Mouse (Mus musculus) kidney, embryonic 16.5 days (tissue): ENCODE results near the gene Cd300lb. TPM values are rescaled to one million over a fixed set of nuclear protein-coding genes. Genes with fewer than 3 reads are reported as not detected.

ENCODE experiments used
- ATAC-seq: fragments of 200-750 bp; cut with Nextera tagmentation; 2 replicates; pipeline ENCODE4 v1.8.0; 2017; ENCODE audit warnings: moderate TSS enrichment; ENCODE audit not compliant: low FRiP score, low TSS enrichment
- H3K27ac ChIP-seq: fragments of 300-500 bp; sonication (generic); 2 replicates; pipeline ENCODE4 v1.5.1; 2014; ENCODE audit warnings: low read length
- H3K27me3 ChIP-seq: fragments of 300-500 bp; sonication (generic); 2 replicates; pipeline ENCODE4 v1.6.1; 2014; ENCODE audit warnings: low read length, control low read depth, mixed read lengths; ENCODE audit not compliant: insufficient read depth
- H3K36me3 ChIP-seq: fragments of 300-500 bp; sonication (generic); 2 replicates; pipeline ENCODE4 v1.6.1; 2014; ENCODE audit warnings: low read length, control low read depth, mixed read lengths; ENCODE audit not compliant: insufficient read depth
- H3K4me1 ChIP-seq: fragments of 300-500 bp; sonication (generic); 2 replicates; pipeline ENCODE4 v1.6.1; 2014; ENCODE audit warnings: low read length, control low read depth, mixed read lengths; ENCODE audit not compliant: insufficient read depth
- H3K4me2 ChIP-seq: fragments of 300-500 bp; sonication (generic); replicated peaks from 2 replicates; pipeline ENCODE4 v1.6.1; 2014; ENCODE audit warnings: low read depth, low read length
- H3K4me3 ChIP-seq: fragments of 300-500 bp; sonication (generic); 2 replicates; pipeline ENCODE4 v1.5.1; 2014; ENCODE audit warnings: mild to moderate bottlenecking, low read length
- H3K9ac ChIP-seq: fragments of 300-500 bp; sonication (generic); replicated peaks from 2 replicates; pipeline ENCODE4 v1.6.1; 2014; ENCODE audit warnings: low read length
- H3K9me3 ChIP-seq: fragments of 300-500 bp; sonication (generic); 2 replicates; pipeline ENCODE4 v1.6.1; 2016; ENCODE audit warnings: low read length, control low read depth
- WGBS: fragments of 180-500 bp; shearing (Covaris S2); extraction: QIAGEN DNeasy Blood & Tissue Kit; methylation state at CpG from one replicate; pipeline ENCODE4 v1.1.7; 2014; 5-methylcytosine and 5-hydroxymethylcytosine counted together
- polyA plus RNA-seq: library from polyadenylated mRNA; unstranded; fragments of >200 nt; fragmentation: Nextera tagmentation; extraction: Ambion mirVana; gene quantifications from 2 replicates; pipeline ENCODE4 v1.2.1, GENCODE M21; 2015

Cd300lb gene
- 0.32 and 0.37 TPM in 2 replicates for polyA plus RNA-seq

GRCm38 (mm10) chr11:114934144-114934543 is at the start of gene Cd300lb:
Gene Cd300lb (minus strand): TSS chr11:114934386.
- Histone ChIP-seq H3K27ac (no peak within 1 kb of the TSS), H3K4me2 (no peak within 1 kb of the TSS), H3K4me1 (no peaks in the 10 kb centered on the region), H3K4me3 (no peak within 1 kb of the TSS), H3K36me3 (no peaks in the 10 kb centered on the region), H3K9ac (no peak within 1 kb of the TSS), H3K27me3 (no peaks in the 10 kb centered on the region), H3K9me3 (no peaks in the 10 kb centered on the region)
- no peak for ATAC-seq
- WGBS = 37% methylated on average over 6 of the region's 6 CpGs

GRCm38 (mm10) chr11:114981866-114982265 is 47.7 kb upstream of the Cd300lb start:
- peaks cover 9% of the 10 kb centered on the region; the same call in 1 of the 2 replicates for H3K9me3 ChIP-seq
- H3K27ac ChIP-seq = no peak overlapping the region
- ATAC-seq = no peak
- H3K9ac ChIP-seq = no peak overlapping the region
- H3K4me1 ChIP-seq = no peaks in the 10 kb centered on the region
- H3K36me3 ChIP-seq = no peaks in the 10 kb centered on the region
- H3K4me3 ChIP-seq = no peak overlapping the region
- H3K4me2 ChIP-seq = no peak overlapping the region
- no peaks in the 10 kb centered on the region for H3K27me3 ChIP-seq
- WGBS = 72% methylated on average over 4 of the region's 4 CpGs

DNA sequence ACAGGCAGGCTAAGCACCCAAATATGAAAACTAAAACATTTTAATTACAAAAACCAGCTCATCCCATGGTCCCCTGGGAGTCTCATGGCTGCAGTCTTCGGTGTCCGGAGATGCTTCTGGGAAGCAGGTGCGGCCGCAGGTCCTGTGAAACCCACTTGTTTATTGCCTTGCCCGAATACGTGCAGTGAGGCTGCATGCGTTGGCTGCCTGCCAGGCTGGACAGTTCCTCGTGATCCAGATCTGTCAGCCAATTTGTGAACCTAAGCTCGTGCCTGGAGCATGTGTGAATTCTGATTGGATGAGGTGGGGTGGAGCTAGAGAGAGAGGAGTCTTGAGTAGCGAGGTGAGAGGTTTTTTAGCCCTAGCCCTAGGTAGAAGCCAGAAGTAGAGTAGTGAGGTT is 38.5 kb upstream of the Cd300lb start:
- Histone ChIP-seq H3K36me3 (no peaks in the 10 kb centered on the region), H3K9ac (no peak overlapping the region), H3K27ac (no peak overlapping the region), H3K4me2 (no peak overlapping the region), H3K27me3 (no peaks in the 10 kb centered on the region), H3K9me3 (peaks cover 11% of the 10 kb centered on the region; the same call in 1 of the 2 replicates), H3K4me1 (no peaks in the 10 kb centered on the region), H3K4me3 (no peak overlapping the region)
- WGBS = 84% methylated on average over 10 of the region's 10 CpGs
- ATAC-seq = no peak

- no peak within 1 kb of the TSS for H3K27ac ChIP-seq
- no peak within 1 kb of the TSS for H3K4me3 ChIP-seq
- no peaks in the 10 kb centered on the region for H3K36me3 ChIP-seq
- no peak within 1 kb of the TSS for H3K9ac ChIP-seq
- H3K9me3 ChIP-seq = peaks cover 9% of the 10 kb centered on the region; the same call in 1 of the 2 replicates
- H3K27me3 ChIP-seq = no peaks in the 10 kb centered on the region
- 66% methylated on average over 9 of the region's 9 CpGs for WGBS
- ATAC-seq = no peak
- H3K4me1 ChIP-seq = no peaks in the 10 kb centered on the region
- H3K4me2 ChIP-seq = no peak within 1 kb of the TSS
Observed at GRCm38 (mm10) chr11:114968752-114969207, 34.6 kb upstream of the Cd300lb start, which contains the start of gene Cd300c. Gene Cd300c (minus strand): TSS chr11:114969157.

DNA sequence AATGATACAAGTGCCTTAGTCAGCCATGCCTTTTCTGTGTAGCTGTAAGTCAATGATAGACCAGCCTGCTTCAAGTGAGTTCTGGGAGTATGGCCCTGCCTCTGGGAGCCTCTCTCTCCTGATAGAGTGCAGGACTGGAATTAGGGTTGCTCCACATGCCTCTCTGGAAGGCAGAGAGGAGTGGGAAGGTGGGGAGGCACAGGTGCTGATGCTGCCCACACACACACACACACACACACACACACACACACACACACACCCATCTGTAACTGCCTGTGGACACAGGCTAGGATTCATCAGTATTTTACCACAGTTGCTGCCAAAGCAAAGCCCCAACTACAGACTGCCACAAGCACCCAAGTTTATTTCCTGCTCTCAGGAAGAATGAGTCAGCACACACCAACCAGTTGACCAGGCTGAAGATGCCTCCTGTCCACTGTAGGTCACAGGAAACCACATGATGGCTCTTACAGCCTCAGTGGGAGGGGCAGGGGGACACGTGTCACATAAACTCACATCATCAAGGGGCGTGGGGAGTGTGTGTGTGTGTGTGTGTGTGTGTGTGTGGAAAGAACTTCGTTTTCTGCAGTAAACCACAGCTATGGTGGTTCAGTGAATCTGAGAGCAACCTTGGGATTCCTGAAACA is 31.1 kb upstream of the Cd300lb start:
- WGBS = 54% methylated on average over 3 of the region's 3 CpGs
- ATAC-seq = no peak

GRCm38 (mm10) chr11:114960369-114960768 is 26.2 kb upstream of the Cd300lb start:
- no peak overlapping the region for H3K27ac ChIP-seq
- 71% methylated on average over 1 of the region's 1 CpGs for WGBS
- H3K27me3 ChIP-seq = no peaks in the 10 kb centered on the region
- no peaks in the 10 kb centered on the region for H3K36me3 ChIP-seq
- no peaks in the 10 kb centered on the region for H3K9me3 ChIP-seq
- H3K9ac ChIP-seq = no peak overlapping the region
- H3K4me1 ChIP-seq = no peaks in the 10 kb centered on the region
- H3K4me2 ChIP-seq = no peak overlapping the region
- no peak overlapping the region for H3K4me3 ChIP-seq
- no peak for ATAC-seq

More for the DNA sequence above, 31.1 kb upstream of the Cd300lb start:
- no peak overlapping the region for H3K27ac ChIP-seq
- no peak overlapping the region for H3K4me2 ChIP-seq
- no peak overlapping the region for H3K9ac ChIP-seq
- no peaks in the 10 kb centered on the region for H3K4me1 ChIP-seq
- H3K9me3 ChIP-seq = no peaks in the 10 kb centered on the region
- H3K4me3 ChIP-seq = no peak overlapping the region
- no peaks in the 10 kb centered on the region for H3K27me3 ChIP-seq
- H3K36me3 ChIP-seq = no peaks in the 10 kb centered on the region

- H3K4me1 ChIP-seq = no peaks in the 10 kb centered on the region
- H3K27ac ChIP-seq = no peak overlapping the region
- no peak overlapping the region for H3K9ac ChIP-seq
- no peak overlapping the region for H3K4me2 ChIP-seq
- 71% methylated on average over 4 of the region's 4 CpGs for WGBS
- H3K36me3 ChIP-seq = no peaks in the 10 kb centered on the region
- no peak overlapping the region for H3K4me3 ChIP-seq
- no peak for ATAC-seq
- no peaks in the 10 kb centered on the region for H3K9me3 ChIP-seq
- no peaks in the 10 kb centered on the region for H3K27me3 ChIP-seq
Observed at GRCm38 (mm10) chr11:114933591-114933990, 595 bp downstream of the Cd300lb start.

GRCm38 (mm10) chr11:114931041-114931440 is 3.1 kb downstream of the Cd300lb start:
- no peak for ATAC-seq
- Histone ChIP-seq H3K27ac (no peak overlapping the region), H3K4me3 (no peak overlapping the region), H3K27me3 (no peaks in the 10 kb centered on the region), H3K9me3 (no peaks in the 10 kb centered on the region), H3K36me3 (no peaks in the 10 kb centered on the region), H3K9ac (no peak overlapping the region), H3K4me1 (no peaks in the 10 kb centered on the region), H3K4me2 (no peak overlapping the region)
- WGBS = 78% methylated on average over 5 of the region's 5 CpGs

- Histone ChIP-seq H3K27ac (no peak overlapping the region), H3K27me3 (no peaks in the 10 kb centered on the region), H3K36me3 (no peaks in the 10 kb centered on the region), H3K4me3 (no peak overlapping the region), H3K9ac (no peak overlapping the region), H3K9me3 (no peaks in the 10 kb centered on the region), H3K4me1 (no peaks in the 10 kb centered on the region), H3K4me2 (no peak overlapping the region)
- no peak for ATAC-seq
- 86% methylated on average over 2 of the region's 2 CpGs for WGBS
Observed at GRCm38 (mm10) chr11:114929581-114929980, 4.6 kb downstream of the Cd300lb start.

GRCm38 (mm10) chr11:114923961-114924360 is 10.2 kb downstream of the Cd300lb start:
- Histone ChIP-seq H3K4me3 (no peak overlapping the region), H3K4me2 (no peak overlapping the region), H3K27me3 (no peaks in the 10 kb centered on the region), H3K9me3 (no peaks in the 10 kb centered on the region), H3K9ac (no peak overlapping the region), H3K27ac (no peak overlapping the region), H3K4me1 (no peaks in the 10 kb centered on the region), H3K36me3 (no peaks in the 10 kb centered on the region)
- ATAC-seq = no peak
- WGBS = 75% methylated on average over 4 of the region's 4 CpGs
